Mouse (Mus musculus) myocyte (in vitro differentiated cells): Measurements from ENCODE around the gene Snx10.

Experiments used
- MYOG ChIP-seq, 3 experiments: IDR thresholded peaks; one replicate each; pipeline ENCODE4 v1.6.1; 2011; ENCODE audit warnings: control low read depth in 2 of 3, low read depth in 2 of 3, mild to moderate bottlenecking in 2 of 3; ENCODE audit not compliant: insufficient read length in 2 of 3, control insufficient read depth in 1 of 3, insufficient read depth in 1 of 3
- USF1 ChIP-seq: IDR thresholded peaks from one replicate; pipeline ENCODE4 v1.6.1; 2011; ENCODE audit warnings: low read depth, mild to moderate bottlenecking, control low read depth, moderate library complexity

- no peak for TF ChIP-seq USF1
- TF ChIP-seq MYOG (IDR thresholded peaks at IDR 0.05; ENCODE audit: control insufficient read depth in 1 of 3, insufficient read depth in 1 of 3, insufficient read length in 2 of 3, low read depth in 2 of 3) = no peak
Measured at GRCm38 (mm10) chr6:51533467-51534200, 9.9 kb downstream of the Snx10 start.
